In genomic region chr5:36728403-36729085, GRCm38 (mm10) we compare ENCODE assay signal across 17 mouse cellular contexts. TPM values are rescaled to one million over a fixed set of nuclear protein-coding genes. Genes with fewer than 3 reads are reported as not detected.
A peak's percentile ranks its signal among the peaks of the same experiment; 100 is the strongest.
DNase-seq lines count a peak whose midpoint lies in the region; ATAC-seq and TF ChIP-seq lines count a peak whose summit lies in the region.
"Had no signal": no experiment of that assay in that cellular context is flagged by ENCODE, and none has a peak within 500 bp of the region (broad histone marks: within the 10 kb centered on the region; RNA-seq: fewer than 3 reads in every experiment).

No protein-coding gene starts in this region.

- no peak for ATAC-seq in kidney, embryonic 14.5 days (ENCODE audit: low FRiP score, low TSS enrichment)

- no peaks in the 10 kb centered on the region for H3K9me3 ChIP-seq in kidney, embryonic 14.5 days (ENCODE audit: control insufficient read depth, low read length)
- no peaks in the 10 kb centered on the region for H3K9me3 ChIP-seq in embryonic facial prominence, embryonic 10.5 days
- H3K9me3 ChIP-seq: embryonic facial prominence, embryonic 15.5 days; hindbrain, embryonic 15.5 days; limb, embryonic 15.5 days; lung, embryonic 15.5 days had no signal

- H3K27ac ChIP-seq in kidney, embryonic 14.5 days (ENCODE audit: low read depth, low read length) = no peak overlapping the region
- 0 out of 2 replicates have a peak overlapping the region, but pooled peaks have one; percentile 19 for H3K27ac ChIP-seq in embryonic facial prominence, embryonic 10.5 days (replicated peaks)
- peak overlapping the region; percentile 82 for H3K27ac ChIP-seq in small intestine, adult 2 months (ENCODE audit: insufficient read depth, low read depth, low read length)
- H3K27ac ChIP-seq: embryonic facial prominence, embryonic 15.5 days; hindbrain, embryonic 15.5 days; limb, embryonic 15.5 days; lung, embryonic 15.5 days; macrophage had no signal

- TF ChIP-seq CTCF in small intestine, adult 2 months (IDR thresholded peaks at IDR 0.05; ENCODE audit: extremely low read depth, insufficient read length, insufficient replicate concordance, low read depth, low read length) = no peak

- DNase-seq in cerebellum, postnatal 10 days = peak; percentile 43 to 50
- DNase-seq in cerebellum, adult 9-11 months = no peak
- DNase-seq in kidney, postnatal 25 days = peak; percentile 42 to 65
- no peak for DNase-seq in embryonic facial prominence, embryonic 10.5 days (ENCODE audit: low spot score)
- no peak for DNase-seq in urinary bladder, postnatal 10 days (ENCODE audit: low spot score)
- DNase-seq: adrenal gland, postnatal 14 days; heart, adult 18-20 months; heart, postnatal 36 days; thymus, postnatal 36 days had no signal

- 62% methylated on average over 8 of the region's 8 CpGs for WGBS in kidney, embryonic 14.5 days
- WGBS in embryonic facial prominence, embryonic 10.5 days = 71% methylated on average over 8 of the region's 8 CpGs
- 53% methylated on average over 8 of the region's 8 CpGs for WGBS in small intestine, adult 2 months

- no peak overlapping the region for H3K4me2 ChIP-seq in kidney, embryonic 14.5 days (replicated peaks; ENCODE audit: low read depth, low read length)
- H3K4me2 ChIP-seq: embryonic facial prominence, embryonic 15.5 days; hindbrain, embryonic 15.5 days; limb, embryonic 15.5 days; lung, embryonic 15.5 days; midbrain, embryonic 11.5 days had no signal

- no peak for TF ChIP-seq POLR2A in small intestine, adult 2 months (IDR thresholded peaks at IDR 0.05; ENCODE audit: low read depth, low read length)

- no peaks in the 10 kb centered on the region for H3K36me3 ChIP-seq in kidney, embryonic 14.5 days (ENCODE audit: control insufficient read depth, insufficient read depth, low read length)
- no peaks in the 10 kb centered on the region for H3K36me3 ChIP-seq in embryonic facial prominence, embryonic 10.5 days (replicated peaks)
- no peaks in the 10 kb centered on the region for H3K36me3 ChIP-seq in small intestine, adult 2 months (ENCODE audit: control insufficient read depth, insufficient read depth, low read length)
- H3K36me3 ChIP-seq: embryonic facial prominence, embryonic 15.5 days; hindbrain, embryonic 15.5 days; limb, embryonic 15.5 days; lung, embryonic 15.5 days had no signal

- no peak overlapping the region for H3K4me3 ChIP-seq in kidney, embryonic 14.5 days (ENCODE audit: low read length)
- no peak overlapping the region for H3K4me3 ChIP-seq in embryonic facial prominence, embryonic 10.5 days
- H3K4me3 ChIP-seq in small intestine, adult 2 months (ENCODE audit: low read depth, low read length) = peak overlapping the region; percentile 15
- H3K4me3 ChIP-seq: embryonic facial prominence, embryonic 15.5 days; hindbrain, embryonic 15.5 days; limb, embryonic 15.5 days; lung, embryonic 15.5 days had no signal

- H3K27me3 ChIP-seq in kidney, embryonic 14.5 days (ENCODE audit: control insufficient read depth, insufficient read depth, low read length) = no peaks in the 10 kb centered on the region
- no peaks in the 10 kb centered on the region for H3K27me3 ChIP-seq in embryonic facial prominence, embryonic 10.5 days (replicated peaks; ENCODE audit: low read depth, poor library complexity, severe bottlenecking)
- no peaks in the 10 kb centered on the region for H3K27me3 ChIP-seq in small intestine, adult 2 months (ENCODE audit: control insufficient read depth, insufficient read depth, low read length)
- H3K27me3 ChIP-seq: embryonic facial prominence, embryonic 15.5 days; hindbrain, embryonic 15.5 days; limb, embryonic 15.5 days had no signal

- H3K4me1 ChIP-seq in kidney, embryonic 14.5 days (ENCODE audit: control insufficient read depth, insufficient read depth, low read length) = no peaks in the 10 kb centered on the region
- H3K4me1 ChIP-seq in embryonic facial prominence, embryonic 10.5 days = peaks cover 28% of the 10 kb centered on the region
- peaks cover 53% of the 10 kb centered on the region for H3K4me1 ChIP-seq in small intestine, adult 2 months (ENCODE audit: control insufficient read depth, insufficient read depth, insufficient read length, low read length)
- H3K4me1 ChIP-seq: embryonic facial prominence, embryonic 15.5 days; hindbrain, embryonic 15.5 days; limb, embryonic 15.5 days; lung, embryonic 15.5 days had no signal

- no peak overlapping the region for H3K9ac ChIP-seq in kidney, embryonic 14.5 days (ENCODE audit: low read depth, low read length)
- H3K9ac ChIP-seq: embryonic facial prominence, embryonic 15.5 days; hindbrain, embryonic 15.5 days; limb, embryonic 15.5 days; lung, embryonic 15.5 days had no signal

RNA-seq across cellular contexts. Expression of gene Bloc1s4, which starts 19.9 kb away (rescaled TPM):
- polyA plus RNA-seq in kidney, embryonic 14.5 days (2014; fragmentation: Nextera tagmentation; extraction: Ambion mirVana) = 26.1 and 26.7 TPM in 2 replicates
- polyA plus RNA-seq in embryonic facial prominence, embryonic 10.5 days (2016; fragmentation: Nextera tagmentation; extraction: Ambion mirVana) = 20.5 and 24.2 TPM in 2 replicates
- polyA plus RNA-seq in small intestine, adult 2 months (2012; rRNA removed) = 30.4 and 31.0 TPM in 2 replicates

RNA-seq across cellular contexts. Expression of gene D5Ertd579e, which starts 32.7 kb away (rescaled TPM):
- 17.7 and 30.7 TPM in 2 replicates for polyA plus RNA-seq in kidney, embryonic 14.5 days (2014; fragmentation: Nextera tagmentation; extraction: Ambion mirVana)
- 25.7 and 28.5 TPM in 2 replicates for polyA plus RNA-seq in embryonic facial prominence, embryonic 10.5 days (2016; fragmentation: Nextera tagmentation; extraction: Ambion mirVana)
- 14.4 and 27.4 TPM in 2 replicates for polyA plus RNA-seq in small intestine, adult 2 months (2012; rRNA removed)

Comparison
In these comparisons a context has a peak if more than half of its experiments do, and no peak if none do; other contexts are left out.
1. DNase-seq: peak in cerebellum, postnatal 10 days (2 of 2) and kidney, postnatal 25 days (2 of 2); none in cerebellum, adult 9-11 months (single experiment), embryonic facial prominence, embryonic 10.5 days (single experiment) and urinary bladder, postnatal 10 days (single experiment).